Mouse (Mus musculus): ENCODE data around the gene Borcs6.

The Borcs6 gene

DNA sequence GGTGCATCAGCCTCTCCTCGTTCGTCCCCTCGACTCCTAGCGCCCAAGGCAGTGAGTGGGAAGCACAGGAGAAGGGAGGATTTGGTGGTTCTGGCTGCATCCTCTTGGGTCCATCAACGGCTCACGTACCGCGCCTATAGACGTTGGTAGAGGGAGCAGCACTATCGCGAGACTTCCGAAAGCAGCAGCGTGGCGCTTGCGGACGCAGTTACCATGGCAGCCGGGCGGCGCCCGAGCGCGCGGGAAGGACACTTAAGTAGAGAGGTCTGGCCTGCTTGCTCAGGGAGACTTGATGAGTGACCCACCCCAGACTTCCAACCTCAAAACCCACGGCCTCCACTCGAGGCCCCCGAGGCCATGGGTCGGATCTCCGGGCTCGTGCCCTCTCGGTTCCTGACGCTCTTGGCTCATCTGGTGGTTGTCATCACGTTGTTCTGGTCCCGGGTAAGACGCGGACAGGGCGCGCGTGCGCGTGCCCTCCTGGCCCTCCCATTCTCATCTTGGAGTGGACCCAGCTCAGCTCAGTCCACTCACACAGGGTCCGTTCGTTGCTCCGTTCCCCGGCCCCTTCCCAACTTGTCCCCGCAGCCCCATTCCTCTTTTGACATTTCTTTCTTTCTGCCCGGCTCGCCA, 11.2 kb downstream of the Borcs6 start, which contains the start of gene Tmem107:
TSS of gene Tmem107 (plus strand) at position 217 of the 633 bp plus-strand sequence.
- DNase-seq (ENCODE audit: low spot score in 2 of 2) = peak; percentile 87 to 95

DNA sequence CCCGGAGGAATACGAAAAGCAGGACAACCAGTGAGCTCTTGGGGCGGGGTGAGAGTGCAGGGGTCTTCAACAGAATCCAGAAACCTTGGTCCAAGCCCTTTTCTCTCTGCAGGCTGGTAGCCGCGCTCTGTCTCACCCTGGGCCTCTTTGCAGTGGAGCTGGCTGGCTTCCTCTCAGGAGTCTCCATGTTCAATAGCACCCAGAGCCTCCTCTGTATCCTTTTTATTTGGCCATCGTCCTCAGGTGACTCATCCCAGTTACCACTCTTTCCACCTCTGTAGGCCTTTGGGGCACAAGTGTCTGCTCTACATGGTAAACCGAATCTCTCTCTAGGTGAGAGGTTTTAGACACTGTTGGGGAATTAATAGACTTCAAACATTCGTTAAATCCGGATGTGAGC, 11.7 kb downstream of the Borcs6 start:
- no peak for DNase-seq (ENCODE audit: low spot score in 2 of 2)

DNA sequence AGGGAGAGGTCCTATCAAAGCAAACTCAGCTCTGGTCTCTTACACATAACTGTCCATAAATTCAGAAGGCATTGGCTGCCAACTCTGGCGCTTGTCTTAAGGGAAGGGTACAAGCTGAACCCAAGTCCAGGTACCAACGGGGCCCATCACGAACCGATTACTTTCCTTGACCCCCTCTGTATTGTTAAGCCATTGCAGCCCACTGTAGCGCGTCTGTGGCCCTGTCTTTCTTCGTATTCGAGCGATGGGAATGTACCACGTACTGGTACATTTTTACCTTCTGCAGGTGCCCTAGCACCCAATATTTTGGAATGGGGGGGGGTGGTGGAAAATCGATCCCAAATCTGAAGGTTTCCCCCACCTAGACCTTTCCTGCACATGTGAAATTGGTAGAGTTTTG, 12.7 kb downstream of the Borcs6 start:
- no peak for DNase-seq (ENCODE audit: low spot score in 2 of 2)

DNA sequence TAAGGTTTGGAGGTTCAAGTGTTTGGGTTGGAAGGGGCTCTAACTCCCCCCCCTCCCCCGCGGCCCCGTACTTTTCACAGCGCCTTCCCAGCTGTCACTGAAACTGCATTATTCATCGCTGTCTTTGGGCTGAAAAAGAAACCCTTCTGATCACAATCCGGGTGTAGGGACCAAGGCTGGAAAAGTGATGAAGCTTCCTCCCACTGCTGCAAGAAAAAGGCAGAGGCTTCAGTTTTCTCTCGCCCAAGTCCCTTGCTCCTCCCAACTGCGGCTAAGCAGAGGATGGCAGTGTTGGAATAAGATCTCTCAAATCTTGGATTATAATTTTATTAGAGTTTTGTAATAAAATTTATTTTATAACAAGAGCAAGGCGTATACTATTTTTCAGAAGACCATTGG, 13.1 kb downstream of the Borcs6 start:
- peak in 1 of 2 experiments; percentile 21 for DNase-seq (ENCODE audit: low spot score in 2 of 2)

DNA sequence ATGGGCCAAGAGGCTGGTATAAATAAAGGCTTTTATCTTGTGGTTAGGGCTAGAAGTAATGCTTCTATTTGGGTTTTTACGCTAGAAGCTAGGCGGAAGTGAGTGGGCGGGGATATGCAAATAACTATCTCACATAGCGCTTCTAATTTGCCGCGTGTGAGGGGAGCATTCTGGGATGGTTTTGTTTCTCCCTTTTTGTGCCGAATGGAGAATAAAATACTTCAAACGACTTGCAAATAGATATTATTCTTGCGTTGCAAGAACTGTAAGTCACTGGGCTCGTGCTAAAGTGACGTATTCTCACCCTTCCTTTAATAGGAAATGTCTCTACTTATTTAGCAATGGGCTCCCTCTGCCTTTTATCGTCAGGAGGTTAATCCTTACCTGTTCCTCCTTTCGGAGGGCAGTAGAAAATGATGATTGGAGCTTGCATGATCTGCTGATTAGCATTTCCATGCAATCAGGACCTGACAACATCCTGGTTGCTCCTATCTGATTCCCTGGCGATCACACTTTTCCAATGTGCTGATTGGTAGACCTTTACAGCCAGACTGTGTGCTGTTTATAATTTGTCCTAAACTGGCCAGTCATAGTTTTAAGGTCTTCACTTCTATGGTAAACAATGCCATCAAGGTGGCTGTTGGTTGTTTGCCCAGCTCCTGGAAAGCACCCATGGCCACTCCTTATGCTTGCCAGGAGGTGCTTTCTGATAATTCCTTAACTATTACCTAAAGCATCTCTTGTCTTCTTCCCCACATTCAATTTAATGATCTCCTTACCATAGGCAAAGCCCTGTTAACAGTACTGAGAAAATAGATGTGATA, 13.8 kb downstream of the Borcs6 start:
- DNase-seq (ENCODE audit: low spot score in 2 of 2) = peak in 1 of 2 experiments; percentile 93

DNA sequence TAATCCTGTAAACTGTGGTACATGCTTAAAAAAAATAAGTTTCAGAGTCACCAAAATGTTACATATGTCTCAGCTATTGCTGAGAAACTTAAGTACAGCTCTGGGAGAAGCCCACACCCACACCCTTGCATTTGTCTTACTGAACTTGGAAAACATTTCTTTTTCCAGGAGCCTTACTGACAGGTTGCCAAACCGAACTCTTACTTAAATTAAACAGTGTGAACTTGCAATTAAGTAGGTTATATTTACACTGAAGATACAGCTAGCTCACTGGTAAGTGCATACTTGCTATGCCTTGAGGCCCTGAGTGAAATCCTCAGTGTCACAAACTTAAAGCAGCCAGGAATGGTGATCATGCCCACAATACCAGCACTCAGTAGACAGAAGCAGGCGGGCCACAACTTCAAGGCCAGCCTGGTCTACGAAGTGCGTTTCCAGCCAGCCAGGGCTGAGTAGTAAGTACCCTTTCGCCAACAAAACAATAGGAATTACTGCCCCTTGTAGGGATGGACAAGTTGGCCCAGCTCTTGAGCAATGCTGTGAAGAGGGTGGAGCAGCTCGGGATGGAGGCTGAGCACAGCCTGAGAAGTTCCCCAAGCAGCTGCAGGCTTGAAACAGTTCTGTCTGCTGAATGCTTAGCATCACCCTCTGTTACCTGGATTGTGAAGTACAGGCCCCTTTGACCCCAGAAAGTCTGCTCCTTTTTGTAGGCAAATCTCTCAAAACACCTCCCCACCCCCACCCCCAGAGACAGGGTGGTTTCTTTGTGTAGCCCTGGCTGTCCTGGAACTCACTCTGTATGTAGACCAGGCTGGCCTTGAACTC, 14.6 kb downstream of the Borcs6 start:
- no peak for DNase-seq (ENCODE audit: low spot score in 2 of 2)

DNA sequence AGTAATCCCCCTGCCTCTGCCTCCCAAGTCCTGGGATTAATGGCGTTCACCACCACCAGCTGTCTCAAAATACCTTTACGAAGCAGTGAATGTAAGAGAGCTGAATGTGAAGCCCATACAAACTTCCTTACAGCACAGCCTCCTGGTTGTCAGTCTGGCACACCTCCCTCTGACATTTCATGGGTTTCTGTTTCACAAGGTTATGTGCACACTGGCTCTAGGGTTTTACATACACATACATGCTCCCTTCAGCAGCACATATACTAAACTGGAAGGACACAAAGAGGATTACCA, 15.2 kb downstream of the Borcs6 start:
- DNase-seq (ENCODE audit: low spot score in 2 of 2) = no peak

DNA sequence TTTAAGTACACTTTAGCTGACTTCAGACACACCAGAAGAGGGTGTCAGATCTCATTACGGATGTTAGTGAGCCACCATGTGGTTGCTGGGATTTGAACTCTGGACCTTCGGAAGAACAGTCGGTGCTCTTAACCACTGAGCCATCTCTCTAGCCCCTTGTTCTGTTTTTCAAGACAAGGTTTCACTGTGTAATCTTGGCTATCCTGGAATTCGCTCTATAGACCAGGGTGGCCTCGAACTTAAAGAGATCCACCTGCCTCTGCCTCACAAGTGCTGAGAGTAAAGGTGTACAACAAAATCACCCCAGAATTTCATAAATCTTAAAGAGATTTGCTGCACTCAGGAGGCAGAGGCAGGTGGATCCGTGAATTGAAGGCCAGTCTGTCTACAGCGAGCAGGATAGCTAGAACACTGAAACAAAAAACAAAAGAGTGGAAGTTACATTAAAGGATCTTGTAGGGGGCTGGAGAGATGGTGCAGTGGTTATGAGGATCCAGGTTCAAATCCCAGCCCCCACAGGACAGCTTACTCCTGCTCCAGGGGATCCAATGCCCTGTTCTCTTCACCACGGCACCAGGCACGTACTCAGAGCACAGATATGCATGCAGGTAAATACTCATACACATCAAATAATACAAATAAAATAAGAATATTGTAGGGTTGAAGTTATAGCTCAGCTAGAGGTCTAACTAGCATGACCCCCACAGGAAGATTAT, 16.4 kb downstream of the Borcs6 start:
- DNase-seq (ENCODE audit: low spot score in 2 of 2) = no peak

DNA sequence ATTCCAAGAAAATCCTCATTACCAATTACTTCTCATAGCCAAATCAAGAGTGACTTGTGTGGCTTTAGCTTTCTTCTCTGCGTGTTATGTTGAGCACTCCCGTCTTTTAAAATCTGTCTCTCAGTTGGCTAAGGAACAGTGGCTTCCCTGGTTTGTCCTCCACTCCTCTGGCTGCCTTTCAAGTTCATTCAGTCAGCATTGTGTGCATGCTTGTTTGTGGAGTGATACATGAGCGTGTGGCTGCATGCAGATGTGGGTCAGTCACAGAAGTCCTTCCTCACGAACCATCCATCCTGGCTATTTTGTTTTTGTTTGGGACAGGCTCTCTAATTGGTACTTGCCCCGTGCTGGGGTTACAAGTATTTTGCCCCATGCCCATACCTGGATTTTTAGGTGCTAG, 17.1 kb downstream of the Borcs6 start:
- DNase-seq (ENCODE audit: low spot score in 2 of 2) = no peak

DNA sequence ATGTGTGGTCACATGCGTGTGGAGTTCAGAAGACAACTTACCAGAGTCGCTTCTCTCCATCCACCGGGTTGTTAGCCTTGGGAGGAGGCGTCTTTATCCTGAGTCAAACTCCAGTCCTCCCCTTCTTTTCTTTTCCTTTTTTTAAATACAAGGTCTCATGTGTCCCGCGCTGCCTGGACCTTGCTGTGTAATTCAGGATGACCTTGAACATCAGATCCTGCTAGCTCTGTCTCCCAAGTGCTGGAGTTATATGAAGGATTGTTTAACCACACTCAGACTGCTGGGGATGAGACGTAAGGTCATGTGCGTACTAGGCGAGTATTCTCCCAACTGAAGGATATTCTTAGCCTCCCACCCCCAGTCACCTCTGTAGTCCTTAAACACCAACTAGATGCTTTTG, 17.8 kb downstream of the Borcs6 start:
- DNase-seq (ENCODE audit: low spot score in 2 of 2) = no peak

DNA sequence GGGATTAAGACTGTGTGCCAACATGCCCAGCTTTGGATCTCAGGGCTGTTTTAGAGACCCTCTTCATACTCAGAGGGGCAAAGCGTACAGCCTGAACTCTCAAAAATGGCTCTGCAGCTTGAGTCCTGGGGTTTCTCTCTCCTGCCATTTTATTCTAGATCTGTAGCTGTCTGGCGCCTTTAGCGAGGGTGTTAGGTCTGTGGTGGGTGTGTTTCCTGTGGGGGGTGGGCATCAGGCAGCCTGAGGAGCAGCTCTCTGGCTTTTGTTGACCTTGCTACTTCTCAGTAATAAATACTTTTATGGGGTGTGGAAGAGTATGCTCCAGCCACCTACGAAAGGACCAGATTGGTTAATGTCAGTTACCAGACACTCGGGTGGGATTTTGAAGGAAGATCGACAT, 18.5 kb downstream of the Borcs6 start:
- no peak for DNase-seq (ENCODE audit: low spot score in 2 of 2)

DNA sequence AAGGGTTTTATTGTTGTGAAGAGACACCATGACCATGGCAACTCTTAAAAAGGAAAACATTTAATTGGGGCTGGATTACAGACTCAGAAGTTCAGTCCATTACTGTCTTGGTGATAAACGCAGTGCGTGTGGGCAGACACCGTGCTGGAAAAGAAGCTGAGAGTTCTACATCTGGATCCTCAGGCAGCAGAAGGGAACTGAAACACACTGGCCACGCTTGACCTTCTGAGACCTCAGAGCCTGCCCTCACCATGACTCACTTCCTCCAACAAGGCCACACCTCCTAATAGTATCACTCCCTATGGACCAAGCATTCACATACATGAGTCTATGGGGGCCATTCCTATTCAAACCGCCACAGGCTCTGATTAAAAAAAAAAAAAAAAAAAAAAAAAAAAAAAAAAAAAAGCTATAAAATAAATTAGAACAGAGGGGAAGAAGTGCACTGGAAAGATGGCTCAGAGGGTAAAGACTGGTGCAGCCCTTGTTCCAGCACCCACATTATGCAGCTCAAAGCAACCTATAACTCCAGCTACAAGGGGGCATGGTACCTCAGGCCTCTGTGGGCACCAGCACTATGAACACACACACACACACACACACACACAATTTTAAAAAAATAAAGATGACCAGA, 19.4 kb downstream of the Borcs6 start:
- no peak for DNase-seq (ENCODE audit: low spot score in 2 of 2)

DNA sequence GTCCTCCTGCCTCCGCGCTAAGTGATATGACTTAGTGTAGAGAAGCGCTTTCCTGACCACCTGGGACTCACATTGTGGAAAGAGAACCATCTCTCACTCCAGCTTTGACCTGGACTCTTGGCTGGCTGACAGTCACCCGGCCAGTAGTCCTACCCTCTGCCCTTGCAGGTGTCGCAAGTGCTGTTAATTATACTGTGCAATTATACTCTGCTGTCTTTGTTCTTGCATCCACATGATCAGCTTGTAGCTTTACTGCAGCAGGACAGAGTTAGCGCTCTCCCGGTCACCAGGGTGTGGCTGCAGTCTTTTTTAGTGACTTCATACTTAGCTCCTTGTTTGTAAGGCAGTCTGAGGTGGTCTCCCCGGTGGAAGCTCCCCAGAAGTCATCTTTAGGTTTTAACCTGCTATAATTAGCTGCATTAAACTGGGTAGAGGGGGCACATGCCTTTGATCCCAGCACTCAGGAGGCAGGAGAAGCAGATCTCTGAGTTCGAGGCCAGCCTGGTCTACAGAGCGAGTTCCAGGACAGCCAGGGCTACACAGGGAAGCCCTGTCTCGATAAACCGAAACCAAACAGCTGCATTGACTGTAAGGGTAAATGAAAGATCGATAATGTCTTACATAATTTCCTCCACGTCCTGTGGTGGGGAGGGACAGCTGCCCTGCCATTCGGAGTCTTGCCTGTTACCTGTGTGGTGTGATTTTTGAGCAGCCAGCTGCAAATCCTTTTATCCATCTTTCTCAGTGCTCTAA, 20.8 kb downstream of the Borcs6 start:
- no peak for DNase-seq (ENCODE audit: low spot score in 2 of 2)

DNA sequence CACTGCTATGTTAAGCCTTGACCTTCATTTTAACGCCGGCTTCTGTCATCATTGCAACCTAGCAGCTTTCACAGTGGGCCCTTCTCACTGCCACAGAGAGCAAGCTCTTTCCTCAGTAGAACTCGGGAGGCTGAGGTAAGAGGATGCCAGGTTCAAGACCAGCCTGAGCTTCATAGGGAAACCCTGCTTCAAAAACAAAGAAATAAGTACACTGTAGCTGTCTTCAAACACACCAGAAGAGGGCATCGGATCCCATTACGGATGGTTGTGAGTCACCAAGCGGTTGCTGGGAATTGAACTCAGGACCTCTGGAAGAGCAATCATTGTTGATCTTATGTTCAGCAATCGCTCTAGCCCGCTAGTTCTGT, 21.3 kb downstream of the Borcs6 start:
- no peak for DNase-seq (ENCODE audit: low spot score in 2 of 2)

DNA sequence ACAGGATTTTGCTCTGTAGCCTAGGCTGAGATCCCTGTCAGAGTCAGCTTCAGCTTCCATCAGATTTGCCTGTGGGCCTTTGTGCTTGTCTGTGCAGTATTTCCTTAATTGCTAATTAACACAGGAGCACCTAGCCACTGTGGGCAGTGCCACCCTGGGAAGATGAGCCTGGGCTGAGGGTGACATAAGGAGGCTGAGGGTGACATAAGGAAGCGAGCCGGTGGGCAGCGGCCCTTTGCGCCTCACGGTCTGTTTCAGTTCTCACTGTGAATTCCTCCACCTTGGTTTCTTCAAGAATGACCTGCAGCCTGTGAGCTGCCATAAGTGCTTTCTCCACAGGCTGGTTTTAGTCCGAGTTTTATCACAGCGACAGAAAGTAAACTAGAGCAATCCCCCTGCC, 22.1 kb downstream of the Borcs6 start:
- DNase-seq (ENCODE audit: low spot score in 2 of 2) = no peak

DNA sequence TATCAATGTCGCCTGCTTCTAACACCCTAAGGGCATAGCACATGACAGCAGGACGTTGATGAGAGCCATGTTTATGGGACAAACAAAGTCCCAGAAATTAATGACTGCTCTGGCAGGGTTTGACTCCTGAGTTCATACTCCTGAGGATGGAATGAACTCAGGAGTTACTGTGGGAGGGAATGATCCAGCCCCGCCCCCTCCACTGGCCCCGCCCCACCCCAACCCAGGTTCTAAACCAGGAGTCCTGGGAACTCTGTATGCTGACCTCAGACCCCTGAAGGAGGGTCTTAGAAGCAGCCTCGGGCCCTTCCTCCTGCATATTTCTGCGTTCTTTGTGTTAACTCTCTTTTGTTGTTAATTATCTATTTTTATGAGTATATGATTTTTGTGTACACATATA, 26.1 kb downstream of the Borcs6 start:
- DNase-seq (ENCODE audit: low spot score in 2 of 2) = no peak

DNA sequence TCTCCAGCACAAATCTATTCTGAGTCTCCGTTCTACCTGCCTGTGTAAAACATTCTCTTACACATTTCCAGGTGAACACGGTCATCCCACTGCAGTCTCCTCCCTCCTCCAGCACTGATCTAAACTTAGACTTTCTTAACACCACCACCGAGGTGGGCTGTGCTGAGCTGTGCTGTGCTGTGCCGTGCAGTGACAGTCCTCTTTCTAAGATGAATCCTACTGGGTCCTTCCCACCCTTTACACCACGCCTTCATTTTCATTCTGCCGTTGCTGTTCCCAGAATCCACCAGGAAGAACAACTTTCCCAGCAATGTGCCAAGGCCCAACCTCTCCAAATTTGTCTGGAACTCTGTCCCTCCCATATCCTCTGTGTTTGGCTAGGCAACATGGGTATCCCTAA, 26.9 kb downstream of the Borcs6 start:
- DNase-seq (ENCODE audit: low spot score in 2 of 2) = no peak

DNA sequence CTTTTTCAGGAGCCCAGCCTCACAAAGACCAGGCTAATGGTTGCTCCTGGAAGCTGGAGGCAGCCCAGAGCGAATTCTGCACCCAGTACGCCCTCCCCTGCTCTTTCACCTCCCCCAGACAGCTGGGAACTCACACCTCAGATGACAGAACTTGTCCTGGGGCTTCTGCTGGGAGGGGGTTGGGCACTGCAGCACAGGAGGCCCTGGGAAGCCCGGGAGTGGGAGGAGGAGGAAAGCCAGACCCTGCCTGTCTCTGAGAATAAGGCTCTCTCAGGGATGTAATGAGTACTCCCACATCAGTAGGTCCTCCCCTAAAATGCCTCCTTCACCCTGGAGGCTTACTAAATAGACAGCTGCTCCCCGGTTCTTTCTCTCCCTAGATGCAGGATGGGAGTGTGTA, 27.6 kb downstream of the Borcs6 start:
- DNase-seq (ENCODE audit: low spot score in 2 of 2) = no peak

DNA sequence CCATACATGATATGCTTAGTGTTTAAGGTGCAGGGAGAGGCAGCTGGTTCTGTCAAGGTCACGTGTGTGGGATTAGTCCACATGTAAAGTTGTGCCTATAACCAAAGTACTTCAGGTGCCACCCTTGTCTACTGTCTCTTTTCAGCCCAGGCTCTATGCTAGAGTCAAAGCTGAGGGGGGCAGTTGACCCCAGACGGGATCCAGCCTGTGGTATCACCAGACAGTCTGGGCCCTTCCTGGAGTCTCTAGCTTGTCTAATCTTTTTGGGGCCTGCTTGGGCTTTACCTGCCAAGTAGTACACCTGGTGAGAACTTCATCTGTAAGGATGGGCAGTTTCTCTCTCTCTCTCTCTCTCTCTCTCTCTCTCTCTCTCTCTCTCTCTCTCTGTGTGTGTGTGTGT, 28.1 kb downstream of the Borcs6 start:
- no peak for DNase-seq (ENCODE audit: low spot score in 2 of 2)

DNA sequence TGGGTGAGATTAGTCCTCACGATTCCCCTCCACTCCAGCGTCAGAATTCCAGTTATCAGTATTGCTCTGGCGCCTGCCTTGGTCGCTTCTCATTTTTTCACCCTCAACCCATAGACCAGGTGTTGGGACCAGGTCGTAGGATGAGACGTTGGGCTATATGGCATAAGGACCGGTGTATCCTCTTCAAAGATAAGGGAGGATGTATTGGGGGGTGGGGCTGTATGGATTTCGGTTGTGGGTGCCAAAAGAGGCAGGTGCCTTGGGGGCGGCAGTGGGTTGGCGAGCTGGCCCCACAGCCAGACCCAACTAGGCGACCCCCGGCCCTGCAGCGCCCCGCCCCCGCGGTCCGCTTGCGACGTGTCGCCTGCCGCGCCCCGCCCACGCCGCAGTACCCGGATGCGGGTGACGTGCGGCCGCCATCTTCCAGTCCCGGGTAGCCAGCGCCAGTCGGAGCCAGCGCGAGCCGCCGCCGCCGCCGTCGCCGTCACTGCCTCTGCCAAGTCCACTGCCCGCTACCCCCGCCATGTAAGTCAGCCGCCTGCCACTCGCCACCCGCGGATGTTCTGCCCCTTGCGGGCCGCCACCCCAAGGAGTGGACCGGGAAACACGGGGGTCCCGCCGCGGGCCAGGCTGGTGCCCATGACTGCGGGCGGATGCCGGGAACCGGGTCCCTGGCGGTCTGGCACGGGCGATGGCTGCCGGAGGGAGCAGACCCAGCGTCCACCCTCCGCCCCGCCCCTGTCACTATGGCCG, 28.8 kb downstream of the Borcs6 start, which contains the start of gene Vamp2:
TSS of gene Vamp2 (plus strand) at position 388 of the 753 bp plus-strand sequence.
- DNase-seq (ENCODE audit: low spot score in 2 of 2) = peak in 1 of 2 experiments; percentile 93

Measured in left cerebral cortex, adult 9 months (tissue).